Mouse (Mus musculus) c-Kit-positive CD71-positive TER-119-negative erythroid progenitor cells, embryonic 14.5 days (primary cell): ENCODE results near the gene Plekhm1.

Experiments used
- DNase-seq: peaks from one replicate; pipeline ENCODE4 v3.0.0-alpha.2; 2013; ENCODE audit warnings: low read depth

The Plekhm1 gene

GRCm38 (mm10) chr11:103360661-103361081, 51.8 kb downstream of the Plekhm1 start:
- no peak for DNase-seq

DNA sequence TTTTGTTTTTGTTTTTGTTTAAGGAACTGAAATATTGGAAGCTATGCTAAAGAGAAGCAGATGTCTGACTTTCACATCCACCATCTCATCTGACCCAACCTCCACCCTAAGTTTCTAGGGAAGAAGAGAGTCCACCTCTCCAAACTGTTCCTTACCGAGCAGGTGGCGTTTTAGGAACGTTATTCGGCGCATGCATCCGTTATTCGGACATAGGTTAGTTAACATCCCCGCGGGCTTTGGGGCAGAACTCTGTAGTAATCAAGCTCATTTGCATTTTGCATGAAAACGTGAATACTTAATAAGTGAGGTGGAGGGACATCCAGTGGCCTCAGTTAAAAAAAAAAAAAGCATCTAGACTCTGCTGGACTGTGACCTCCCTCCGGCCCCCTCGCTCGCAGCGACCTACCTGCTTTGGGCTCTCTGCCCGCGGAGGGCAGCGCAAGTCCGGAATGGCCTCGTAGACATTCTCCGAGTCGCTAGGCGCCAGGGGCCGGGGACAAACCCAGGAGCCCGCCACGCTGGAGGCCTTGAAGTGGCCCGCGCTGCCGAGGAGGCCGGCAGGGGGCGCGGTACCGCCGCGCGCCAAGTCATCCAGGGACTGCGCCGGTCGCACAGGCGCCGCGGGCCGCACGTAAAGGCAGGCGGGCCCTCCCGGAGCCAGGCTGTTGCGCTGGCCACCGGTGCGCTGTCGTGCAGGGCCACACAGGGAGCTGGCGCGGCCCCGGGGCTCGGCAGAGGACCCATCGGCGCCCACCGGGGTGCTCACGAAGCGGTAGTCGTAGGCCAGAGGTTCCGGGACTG, 52.4 kb downstream of the Plekhm1 start:
- DNase-seq: peak; percentile 63

- DNase-seq: peak; percentile 67
These were observed 53.4 kb downstream of the Plekhm1 start for GRCm38 (mm10) chr11:103359122-103359521.

- no peak for DNase-seq
These were observed 54.2 kb downstream of the Plekhm1 start for GRCm38 (mm10) chr11:103358316-103358715.

- no peak for DNase-seq
These were observed 54.8 kb downstream of the Plekhm1 start for GRCm38 (mm10) chr11:103357710-103358109.

- DNase-seq: no peak
These were observed 55.4 kb downstream of the Plekhm1 start for GRCm38 (mm10) chr11:103356938-103357670.

DNA sequence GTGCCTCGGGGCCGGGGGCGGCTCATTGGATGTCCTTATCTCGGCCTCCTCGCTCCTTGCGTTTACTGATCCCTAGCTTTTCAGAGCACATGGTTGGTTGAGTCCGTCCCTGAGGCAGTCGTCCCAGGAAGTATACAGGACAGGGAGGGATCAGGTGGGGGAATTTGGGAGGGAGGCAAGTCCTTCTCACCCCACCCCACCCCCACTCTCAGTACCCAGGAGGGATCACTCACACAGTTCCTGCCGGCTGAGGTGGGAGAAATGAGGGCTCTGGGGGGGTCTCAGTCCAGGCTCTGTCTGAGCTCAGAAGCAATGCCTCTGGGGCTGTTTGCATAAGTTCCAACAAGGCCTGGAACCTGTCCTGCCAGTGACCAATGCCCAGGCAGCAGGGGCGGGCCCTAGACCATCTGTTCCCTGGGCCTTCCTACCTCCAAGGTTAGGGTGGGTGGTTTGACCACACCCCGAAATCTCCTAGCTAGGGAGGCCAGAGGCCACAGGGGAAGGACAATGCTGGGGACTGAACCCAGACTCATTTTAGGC, 56.4 kb downstream of the Plekhm1 start:
- DNase-seq: no peak

- DNase-seq: no peak
These were observed 57.2 kb downstream of the Plekhm1 start for GRCm38 (mm10) chr11:103355251-103355650.

- DNase-seq: no peak
These were observed 58.5 kb downstream of the Plekhm1 start for GRCm38 (mm10) chr11:103354033-103354432.

GRCm38 (mm10) chr11:103352239-103352814, 60.2 kb downstream of the Plekhm1 start:
- no peak for DNase-seq

GRCm38 (mm10) chr11:103350711-103351315, 61.7 kb downstream of the Plekhm1 start:
- no peak for DNase-seq

DNA sequence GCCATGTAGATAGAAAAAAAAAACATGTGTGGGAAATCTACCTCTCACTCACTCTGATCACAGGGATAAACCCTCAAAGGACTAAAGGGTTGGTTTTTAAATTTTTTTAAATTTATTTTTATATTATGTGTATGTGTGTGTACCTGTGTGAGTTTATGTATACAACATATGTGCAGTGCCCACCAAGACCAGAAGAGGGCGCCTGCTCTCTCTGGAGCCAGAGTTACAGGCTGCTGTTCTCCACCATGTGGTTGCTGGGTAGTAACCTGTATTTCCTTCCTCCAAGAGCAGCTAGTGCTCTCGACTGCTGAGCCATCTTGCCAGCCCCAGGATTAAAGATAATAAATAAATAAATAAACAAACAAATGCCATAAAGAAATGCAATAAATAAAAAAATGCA, 62.8 kb downstream of the Plekhm1 start:
- DNase-seq: no peak

GRCm38 (mm10) chr11:103346657-103347056, 65.8 kb downstream of the Plekhm1 start:
- DNase-seq: no peak

GRCm38 (mm10) chr11:103346236-103346635, 66.3 kb downstream of the Plekhm1 start:
- no peak for DNase-seq

DNA sequence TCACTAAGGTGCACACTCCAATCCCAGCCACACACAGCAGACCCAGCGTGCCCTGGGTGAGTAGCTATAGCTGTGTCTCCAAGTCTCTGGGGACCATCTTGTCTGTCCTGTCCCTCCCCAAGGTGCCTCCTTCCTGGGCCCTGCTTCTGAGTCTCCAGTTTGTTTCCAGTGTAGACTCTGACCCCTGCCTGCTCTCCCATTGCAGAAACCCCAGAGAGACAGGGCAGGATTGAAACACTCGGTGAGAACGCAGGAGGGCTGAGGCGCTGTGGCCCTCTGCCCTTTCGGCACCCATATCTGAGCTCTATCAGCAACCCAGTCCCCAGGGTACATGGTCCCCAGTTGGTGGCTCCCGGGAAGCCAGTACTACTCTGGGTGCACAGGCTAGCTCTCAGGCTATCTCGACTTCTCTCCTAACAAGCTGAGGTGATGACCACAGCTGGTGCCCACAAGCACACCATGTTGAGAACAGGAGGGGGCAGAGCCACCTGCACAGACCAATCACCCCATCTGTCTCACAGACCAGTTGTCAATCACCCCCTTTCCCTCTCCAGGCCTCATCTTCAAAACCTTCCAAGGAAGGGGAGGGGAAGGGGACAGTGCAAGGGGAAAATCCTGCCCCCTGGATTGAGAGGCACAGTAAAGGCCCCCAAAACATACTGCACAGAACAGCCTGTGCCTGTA, 66.9 kb downstream of the Plekhm1 start:
- DNase-seq: no peak

- no peak for DNase-seq
These were observed 67.8 kb downstream of the Plekhm1 start for GRCm38 (mm10) chr11:103344494-103345332.

DNA sequence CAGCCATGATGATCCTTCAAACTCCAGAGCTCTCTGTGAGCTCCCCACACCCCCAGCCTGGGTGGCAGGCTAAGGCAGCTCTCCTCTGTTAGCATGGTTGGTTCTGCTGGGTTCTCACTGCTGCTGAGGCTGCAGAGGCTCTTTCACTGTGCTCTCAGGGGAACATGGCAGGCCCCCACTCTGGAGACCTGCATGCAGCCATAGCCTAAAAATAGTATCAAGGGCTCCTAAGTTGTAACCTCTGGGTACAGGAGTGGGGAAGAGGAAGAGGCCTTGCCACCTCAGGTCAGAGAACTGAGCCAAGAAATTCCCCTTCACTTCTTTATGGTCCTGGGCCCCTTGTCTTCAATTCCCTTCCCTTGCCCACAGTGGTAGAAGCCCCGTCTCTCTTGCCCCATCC, 68.6 kb downstream of the Plekhm1 start:
- DNase-seq: no peak

GRCm38 (mm10) chr11:103343063-103343462, 69.4 kb downstream of the Plekhm1 start:
- no peak for DNase-seq

GRCm38 (mm10) chr11:103340677-103341076, 71.8 kb downstream of the Plekhm1 start:
- no peak for DNase-seq

DNA sequence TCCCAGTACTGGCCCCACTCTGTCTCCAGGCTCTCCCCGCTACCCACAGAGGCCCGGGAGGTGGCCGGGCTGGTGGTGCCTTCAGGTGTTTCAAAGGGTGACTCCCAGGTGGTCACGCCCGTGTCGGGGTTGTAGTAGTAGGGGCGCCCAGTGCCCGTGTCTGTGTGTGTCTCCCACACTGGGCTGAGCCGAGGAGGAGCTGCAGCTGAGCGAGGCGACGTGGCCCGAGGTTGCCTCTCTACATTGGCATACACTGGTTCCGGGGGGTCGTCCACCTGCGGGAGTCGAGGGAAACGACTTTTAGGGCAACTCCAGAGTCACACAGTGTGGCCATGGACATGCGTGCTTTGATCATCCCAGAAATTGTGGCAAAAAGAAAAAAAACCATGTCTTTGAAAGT, 72.4 kb downstream of the Plekhm1 start:
- no peak for DNase-seq
